Mouse (Mus musculus): ENCODE results near the gene Olfr934. TPM values are rescaled to one million over a fixed set of nuclear protein-coding genes. Genes with fewer than 3 reads are reported as not detected.

Olfr934 gene
- not detected in 2 replicates for polyA plus RNA-seq (2014; fragmentation: Nextera tagmentation; extraction: Ambion mirVana)

- no peaks in the 10 kb centered on the region for H3K36me3 ChIP-seq (ENCODE audit: control insufficient read depth, insufficient read depth, low read length)
- whole genome bisulfite sequencing = 98% methylated on average over 2 of the region's 2 CpGs
- no peak for DNase-seq (ENCODE audit: low spot score)
- H3K27ac ChIP-seq (replicated peaks; ENCODE audit: low read depth, low read length) = no peak within 1 kb of the TSS
- H3K27me3 ChIP-seq (ENCODE audit: control insufficient read depth, insufficient read depth, low read length) = no peaks in the 10 kb centered on the region
- H3K9me3 ChIP-seq (ENCODE audit: control insufficient read depth, low read length) = no peaks in the 10 kb centered on the region
- H3K4me1 ChIP-seq (ENCODE audit: control insufficient read depth, insufficient read depth, low read length) = no peaks in the 10 kb centered on the region
- no peak within 1 kb of the TSS for H3K4me3 ChIP-seq (ENCODE audit: low read depth, low read length)
- ATAC-seq (ENCODE audit: insufficient number of reproducible peaks, low FRiP score, low TSS enrichment, low read depth) = no peak
- H3K9ac ChIP-seq (ENCODE audit: low read length) = no peak within 1 kb of the TSS
- no peak within 1 kb of the TSS for H3K4me2 ChIP-seq (ENCODE audit: low read depth, severe bottlenecking)
These were observed at the start of gene Olfr934 for GRCm38 (mm10) chr9:38988215-38988614. TSS of gene Olfr934 (minus strand) at chr9:38988315.

DNA sequence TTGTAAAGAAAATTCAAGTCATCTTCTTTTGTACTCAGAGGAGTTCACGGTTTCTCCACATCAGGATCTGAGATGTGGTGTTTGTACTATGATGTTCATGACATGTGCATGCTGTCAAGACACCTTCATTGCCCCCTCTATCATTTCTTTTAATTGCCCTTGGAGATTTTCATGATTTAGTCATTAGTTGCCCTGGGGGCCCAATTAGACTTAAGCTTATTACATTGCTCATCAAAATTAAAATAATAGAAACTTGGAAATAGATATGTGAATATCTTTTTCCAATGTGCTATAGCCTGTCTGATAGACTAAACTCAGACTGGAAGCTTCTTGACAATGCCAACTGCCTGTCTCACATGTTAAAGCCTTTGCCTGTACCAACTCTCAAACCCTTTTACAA is 35.2 kb upstream of the Olfr934 start, which contains the start of gene Olfr146:
Gene Olfr146 (minus strand): TSS at position 101 of the 400 bp plus-strand sequence.
- H3K4me3 ChIP-seq (ENCODE audit: low read depth, low read length) = no peak within 1 kb of the TSS
- ATAC-seq (ENCODE audit: insufficient number of reproducible peaks, low FRiP score, low TSS enrichment, low read depth) (no peak), DNase-seq (ENCODE audit: low spot score) (no peak)
- no peak within 1 kb of the TSS for H3K9ac ChIP-seq (ENCODE audit: low read length)
- no peaks in the 10 kb centered on the region for H3K9me3 ChIP-seq (ENCODE audit: control insufficient read depth, low read length)
- H3K27ac ChIP-seq (replicated peaks; ENCODE audit: low read depth, low read length) = no peak within 1 kb of the TSS
- no peaks in the 10 kb centered on the region for H3K36me3 ChIP-seq (ENCODE audit: control insufficient read depth, insufficient read depth, low read length)
- WGBS = 80% methylated on average over 1 of the region's 1 CpGs
- H3K4me1 ChIP-seq (ENCODE audit: control insufficient read depth, insufficient read depth, low read length) = no peaks in the 10 kb centered on the region
- no peaks in the 10 kb centered on the region for H3K27me3 ChIP-seq (ENCODE audit: control insufficient read depth, insufficient read depth, low read length)
- H3K4me2 ChIP-seq (ENCODE audit: low read depth, severe bottlenecking) = no peak within 1 kb of the TSS

DNA sequence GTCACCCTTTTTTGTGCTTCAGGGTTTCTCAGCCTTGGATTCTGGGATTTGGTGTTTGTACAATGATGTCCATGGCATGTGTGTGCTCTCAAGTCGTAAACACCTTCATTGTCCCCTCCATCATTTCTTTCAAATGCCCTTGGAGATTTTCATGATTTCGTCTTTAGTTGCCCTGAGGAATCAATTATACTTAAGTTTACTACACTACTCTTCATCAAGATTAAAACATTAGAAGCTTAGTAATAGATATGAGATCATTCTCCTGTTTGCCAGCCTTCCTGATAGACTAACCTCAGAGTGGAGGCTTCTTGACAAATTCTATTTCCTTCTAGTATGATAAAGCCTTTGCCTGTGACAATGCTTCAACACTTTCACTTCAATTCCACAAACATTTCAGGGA is 11.5 kb upstream of the Olfr934 start, which contains the start of gene Olfr935:
Gene Olfr935 (minus strand): TSS at position 101 of the 400 bp plus-strand sequence.
- Histone ChIP-seq H3K9ac (ENCODE audit: low read length) (no peak within 1 kb of the TSS), H3K4me3 (ENCODE audit: low read depth, low read length) (no peak within 1 kb of the TSS), H3K4me2 (ENCODE audit: low read depth, severe bottlenecking) (no peak within 1 kb of the TSS), H3K36me3 (ENCODE audit: control insufficient read depth, insufficient read depth, low read length) (no peaks in the 10 kb centered on the region), H3K4me1 (ENCODE audit: control insufficient read depth, insufficient read depth, low read length) (no peaks in the 10 kb centered on the region), H3K27ac (replicated peaks; ENCODE audit: low read depth, low read length) (no peak within 1 kb of the TSS), H3K27me3 (ENCODE audit: control insufficient read depth, insufficient read depth, low read length) (no peaks in the 10 kb centered on the region), H3K9me3 (ENCODE audit: control insufficient read depth, low read length) (no peaks in the 10 kb centered on the region)
- no peak for DNase-seq (ENCODE audit: low spot score)
- 79% methylated on average over 2 of the region's 2 CpGs for WGBS
- ATAC-seq (ENCODE audit: insufficient number of reproducible peaks, low FRiP score, low TSS enrichment, low read depth) = no peak

GRCm38 (mm10) chr9:38972013-38972412 is 16.1 kb downstream of the Olfr934 start, which contains the start of gene Olfr933:
TSS of gene Olfr933 (plus strand) at chr9:38972313.
- Histone ChIP-seq H3K27me3 (ENCODE audit: control insufficient read depth, insufficient read depth, low read length) (no peaks in the 10 kb centered on the region), H3K4me3 (ENCODE audit: low read depth, low read length) (no peak within 1 kb of the TSS), H3K9me3 (ENCODE audit: control insufficient read depth, low read length) (no peaks in the 10 kb centered on the region), H3K9ac (ENCODE audit: low read length) (no peak within 1 kb of the TSS), H3K4me1 (ENCODE audit: control insufficient read depth, insufficient read depth, low read length) (no peaks in the 10 kb centered on the region), H3K4me2 (ENCODE audit: low read depth, severe bottlenecking) (no peak within 1 kb of the TSS), H3K36me3 (ENCODE audit: control insufficient read depth, insufficient read depth, low read length) (no peaks in the 10 kb centered on the region), H3K27ac (replicated peaks; ENCODE audit: low read depth, low read length) (no peak within 1 kb of the TSS)
- DNase-seq (ENCODE audit: low spot score) (no peak), ATAC-seq (ENCODE audit: insufficient number of reproducible peaks, low FRiP score, low TSS enrichment, low read depth) (no peak)
- WGBS = 84% methylated on average over 4 of the region's 4 CpGs

- Histone ChIP-seq H3K27ac (replicated peaks; ENCODE audit: low read depth, low read length) (no peak overlapping the region), H3K4me1 (ENCODE audit: control insufficient read depth, insufficient read depth, low read length) (no peaks in the 10 kb centered on the region), H3K4me2 (ENCODE audit: low read depth, severe bottlenecking) (no peak overlapping the region), H3K9me3 (ENCODE audit: control insufficient read depth, low read length) (no peaks in the 10 kb centered on the region), H3K27me3 (ENCODE audit: control insufficient read depth, insufficient read depth, low read length) (no peaks in the 10 kb centered on the region), H3K4me3 (ENCODE audit: low read depth, low read length) (no peak overlapping the region), H3K9ac (ENCODE audit: low read length) (no peak overlapping the region), H3K36me3 (ENCODE audit: control insufficient read depth, insufficient read depth, low read length) (no peaks in the 10 kb centered on the region)
- 82% methylated on average over 4 of the region's 4 CpGs for WGBS
- ATAC-seq (ENCODE audit: insufficient number of reproducible peaks, low FRiP score, low TSS enrichment, low read depth) (no peak), DNase-seq (ENCODE audit: low spot score) (no peak)
These were observed 34.0 kb downstream of the Olfr934 start for GRCm38 (mm10) chr9:38954124-38954416.

GRCm38 (mm10) chr9:38953401-38954123 is 34.6 kb downstream of the Olfr934 start:
- H3K4me2 ChIP-seq (ENCODE audit: low read depth, severe bottlenecking) = no peak overlapping the region
- H3K27me3 ChIP-seq (ENCODE audit: control insufficient read depth, insufficient read depth, low read length) = no peaks in the 10 kb centered on the region
- H3K9me3 ChIP-seq (ENCODE audit: control insufficient read depth, low read length) = no peaks in the 10 kb centered on the region
- no peaks in the 10 kb centered on the region for H3K36me3 ChIP-seq (ENCODE audit: control insufficient read depth, insufficient read depth, low read length)
- H3K4me3 ChIP-seq (ENCODE audit: low read depth, low read length) = no peak overlapping the region
- H3K4me1 ChIP-seq (ENCODE audit: control insufficient read depth, insufficient read depth, low read length) = no peaks in the 10 kb centered on the region
- no peak overlapping the region for H3K9ac ChIP-seq (ENCODE audit: low read length)
- no peak for DNase-seq (ENCODE audit: low spot score)
- WGBS = 25% methylated on average over 7 of the region's 7 CpGs
- ATAC-seq (ENCODE audit: insufficient number of reproducible peaks, low FRiP score, low TSS enrichment, low read depth) = no peak
- H3K27ac ChIP-seq (replicated peaks; ENCODE audit: low read depth, low read length) = no peak overlapping the region

Other genes with a start within 250 kb of the Olfr934 start
- gene Olfr920, start 236.0 kb downstream of the Olfr934 start, polyA plus RNA-seq (2014; fragmentation: Nextera tagmentation; extraction: Ambion mirVana) = 0.03 TPM in 1 of 2 replicates, not detected in the other
- gene Olfr921, start 215.2 kb downstream of the Olfr934 start, polyA plus RNA-seq (2014; fragmentation: Nextera tagmentation; extraction: Ambion mirVana) = not detected in 2 replicates
- not detected in 2 replicates for gene Olfr922, start 173.7 kb downstream of the Olfr934 start, polyA plus RNA-seq (2014; fragmentation: Nextera tagmentation; extraction: Ambion mirVana)
- not detected in 2 replicates for gene Olfr923, start 161.8 kb downstream of the Olfr934 start, polyA plus RNA-seq (2014; fragmentation: Nextera tagmentation; extraction: Ambion mirVana)
- not detected in 2 replicates for gene Olfr924, start 143.9 kb downstream of the Olfr934 start, polyA plus RNA-seq (2014; fragmentation: Nextera tagmentation; extraction: Ambion mirVana)
- gene Olfr26, start 133.3 kb downstream of the Olfr934 start, polyA plus RNA-seq (2014; fragmentation: Nextera tagmentation; extraction: Ambion mirVana) = not detected in 2 replicates
- gene Olfr926, start 111.2 kb downstream of the Olfr934 start, polyA plus RNA-seq (2014; fragmentation: Nextera tagmentation; extraction: Ambion mirVana) = not detected in 2 replicates
- gene Olfr930, start 58.5 kb downstream of the Olfr934 start, polyA plus RNA-seq (2014; fragmentation: Nextera tagmentation; extraction: Ambion mirVana) = not detected in 2 replicates
- not detected in 2 replicates for gene Olfr933, start 16.0 kb downstream of the Olfr934 start, polyA plus RNA-seq (2014; fragmentation: Nextera tagmentation; extraction: Ambion mirVana)
- not detected in 2 replicates for gene Olfr935, start 11.4 kb upstream of the Olfr934 start, polyA plus RNA-seq (2014; fragmentation: Nextera tagmentation; extraction: Ambion mirVana)
- gene Olfr146, start 35.1 kb upstream of the Olfr934 start, polyA plus RNA-seq (2014; fragmentation: Nextera tagmentation; extraction: Ambion mirVana) = not detected in 2 replicates
- gene Olfr937, start 76.6 kb upstream of the Olfr934 start, polyA plus RNA-seq (2014; fragmentation: Nextera tagmentation; extraction: Ambion mirVana) = not detected in 2 replicates
- not detected in 2 replicates for gene Olfr938, start 90.6 kb upstream of the Olfr934 start, polyA plus RNA-seq (2014; fragmentation: Nextera tagmentation; extraction: Ambion mirVana)
- not detected in 2 replicates for gene Olfr27, start 139.8 kb upstream of the Olfr934 start, polyA plus RNA-seq (2014; fragmentation: Nextera tagmentation; extraction: Ambion mirVana)
- not detected in 2 replicates for gene Olfr943, start 178.0 kb upstream of the Olfr934 start, polyA plus RNA-seq (2014; fragmentation: Nextera tagmentation; extraction: Ambion mirVana)
- not detected in 2 replicates for gene Olfr944, start 213.6 kb upstream of the Olfr934 start, polyA plus RNA-seq (2014; fragmentation: Nextera tagmentation; extraction: Ambion mirVana)

Data from limb, embryonic 11.5 days (tissue).